Mouse (Mus musculus): Measurements from ENCODE around the gene Foxl1. TPM values are rescaled to one million over a fixed set of nuclear protein-coding genes. Genes with fewer than 3 reads are reported as not detected.

Foxl1 gene
- polyA plus RNA-seq, 1 experiment: not detected

- H3K4me1 ChIP-seq (ENCODE audit: control insufficient read depth, insufficient read depth, low read length): peaks cover 10% of the 10 kb centered on the region
- TF ChIP-seq POLR2A (IDR thresholded peaks at IDR 0.05; ENCODE audit: control insufficient read depth, low read depth, low read length): no peak
- no peak for TF ChIP-seq CTCF (IDR thresholded peaks at IDR 0.05; ENCODE audit: control insufficient read depth, insufficient read depth, insufficient replicate concordance, low read depth, low read length)
Measured at GRCm38 (mm10) chr8:121120456-121121419, 7.0 kb upstream of the Foxl1 start.

GRCm38 (mm10) chr8:121121704-121122103 lies 6.0 kb upstream of the Foxl1 start:
- Histone ChIP-seq H3K27ac (ENCODE audit: control insufficient read depth, insufficient read depth, low read depth, low read length) (no peak overlapping the region), H3K4me1 (ENCODE audit: control insufficient read depth, insufficient read depth, low read length) (peaks cover 6% of the 10 kb centered on the region; the same call in 1 of the 2 replicates), H3K4me3 (ENCODE audit: control insufficient read depth, low read depth, low read length) (no peak overlapping the region), H3K36me3 (ENCODE audit: control insufficient read depth, insufficient read depth, low read length) (no peaks in the 10 kb centered on the region), H3K27me3 (ENCODE audit: control insufficient read depth, insufficient read depth, low read length) (peaks cover 2% of the 10 kb centered on the region)
- no peak for TF ChIP-seq POLR2A (IDR thresholded peaks at IDR 0.05; ENCODE audit: control insufficient read depth, low read depth, low read length)
- TF ChIP-seq CTCF (IDR thresholded peaks at IDR 0.05; ENCODE audit: control insufficient read depth, insufficient read depth, insufficient replicate concordance, low read depth, low read length): no peak

More at GRCm38 (mm10) chr8:121120456-121121419, 7.0 kb upstream of the Foxl1 start:
- Histone ChIP-seq H3K27ac (ENCODE audit: control insufficient read depth, insufficient read depth, low read depth, low read length) (no peak overlapping the region), H3K4me3 (ENCODE audit: control insufficient read depth, low read depth, low read length) (no peak overlapping the region), H3K36me3 (ENCODE audit: control insufficient read depth, insufficient read depth, low read length) (no peaks in the 10 kb centered on the region), H3K27me3 (ENCODE audit: control insufficient read depth, insufficient read depth, low read length) (peaks cover 2% of the 10 kb centered on the region)

GRCm38 (mm10) chr8:121122368-121122767 lies 5.4 kb upstream of the Foxl1 start:
- Histone ChIP-seq H3K27ac (ENCODE audit: control insufficient read depth, insufficient read depth, low read depth, low read length) (no peak overlapping the region), H3K27me3 (ENCODE audit: control insufficient read depth, insufficient read depth, low read length) (peaks cover 2% of the 10 kb centered on the region), H3K36me3 (ENCODE audit: control insufficient read depth, insufficient read depth, low read length) (no peaks in the 10 kb centered on the region), H3K4me1 (ENCODE audit: control insufficient read depth, insufficient read depth, low read length) (peaks cover 4% of the 10 kb centered on the region; the same call in 1 of the 2 replicates), H3K4me3 (ENCODE audit: control insufficient read depth, low read depth, low read length) (no peak overlapping the region)
- no peak for TF ChIP-seq CTCF (IDR thresholded peaks at IDR 0.05; ENCODE audit: control insufficient read depth, insufficient read depth, insufficient replicate concordance, low read depth, low read length)
- no peak for TF ChIP-seq POLR2A (IDR thresholded peaks at IDR 0.05; ENCODE audit: control insufficient read depth, low read depth, low read length)

GRCm38 (mm10) chr8:121123113-121123512 lies 4.6 kb upstream of the Foxl1 start:
- no peaks in the 10 kb centered on the region for H3K36me3 ChIP-seq (ENCODE audit: control insufficient read depth, insufficient read depth, low read length)
- H3K4me3 ChIP-seq (ENCODE audit: control insufficient read depth, low read depth, low read length): no peak overlapping the region
- TF ChIP-seq POLR2A (IDR thresholded peaks at IDR 0.05; ENCODE audit: control insufficient read depth, low read depth, low read length): no peak
- peaks cover 1% of the 10 kb centered on the region for H3K27me3 ChIP-seq (ENCODE audit: control insufficient read depth, insufficient read depth, low read length)
- peaks cover 4% of the 10 kb centered on the region; the same call in 1 of the 2 replicates for H3K4me1 ChIP-seq (ENCODE audit: control insufficient read depth, insufficient read depth, low read length)
- no peak overlapping the region for H3K27ac ChIP-seq (ENCODE audit: control insufficient read depth, insufficient read depth, low read depth, low read length)

- Histone ChIP-seq H3K27me3 (ENCODE audit: control insufficient read depth, insufficient read depth, low read length) (no peaks in the 10 kb centered on the region; the same call in none of the 2 replicates), H3K36me3 (ENCODE audit: control insufficient read depth, insufficient read depth, low read length) (no peaks in the 10 kb centered on the region), H3K4me3 (ENCODE audit: control insufficient read depth, low read depth, low read length) (no peak overlapping the region), H3K27ac (ENCODE audit: control insufficient read depth, insufficient read depth, low read depth, low read length) (no peak overlapping the region), H3K4me1 (ENCODE audit: control insufficient read depth, insufficient read depth, low read length) (peaks cover 7% of the 10 kb centered on the region)
- TF ChIP-seq CTCF (IDR thresholded peaks at IDR 0.05; ENCODE audit: control insufficient read depth, insufficient read depth, insufficient replicate concordance, low read depth, low read length) (no peak), POLR2A (IDR thresholded peaks at IDR 0.05; ENCODE audit: control insufficient read depth, low read depth, low read length) (no peak)
Measured at GRCm38 (mm10) chr8:121124547-121125239, 3.0 kb upstream of the Foxl1 start.

- no peaks in the 10 kb centered on the region; the same call in none of the 2 replicates for H3K27me3 ChIP-seq (ENCODE audit: control insufficient read depth, insufficient read depth, low read length)
- no peak overlapping the region for H3K4me3 ChIP-seq (ENCODE audit: control insufficient read depth, low read depth, low read length)
- no peaks in the 10 kb centered on the region for H3K36me3 ChIP-seq (ENCODE audit: control insufficient read depth, insufficient read depth, low read length)
- no peak overlapping the region for H3K27ac ChIP-seq (ENCODE audit: control insufficient read depth, insufficient read depth, low read depth, low read length)
- TF ChIP-seq CTCF (IDR thresholded peaks at IDR 0.05; ENCODE audit: control insufficient read depth, insufficient read depth, insufficient replicate concordance, low read depth, low read length) (peak; percentile 6; the same call in 1 of the 2 replicates), POLR2A (IDR thresholded peaks at IDR 0.05; ENCODE audit: control insufficient read depth, low read depth, low read length) (no peak)
- H3K4me1 ChIP-seq (ENCODE audit: control insufficient read depth, insufficient read depth, low read length): peaks cover 7% of the 10 kb centered on the region
Measured at GRCm38 (mm10) chr8:121125311-121125876, 2.3 kb upstream of the Foxl1 start.

- Histone ChIP-seq H3K4me1 (ENCODE audit: control insufficient read depth, insufficient read depth, low read length) (peaks cover 7% of the 10 kb centered on the region), H3K4me3 (ENCODE audit: control insufficient read depth, low read depth, low read length) (no peak overlapping the region), H3K27me3 (ENCODE audit: control insufficient read depth, insufficient read depth, low read length) (no peaks in the 10 kb centered on the region; the same call in none of the 2 replicates), H3K27ac (ENCODE audit: control insufficient read depth, insufficient read depth, low read depth, low read length) (no peak overlapping the region), H3K36me3 (ENCODE audit: control insufficient read depth, insufficient read depth, low read length) (no peaks in the 10 kb centered on the region)
- no peak for TF ChIP-seq POLR2A (IDR thresholded peaks at IDR 0.05; ENCODE audit: control insufficient read depth, low read depth, low read length)
- no peak for TF ChIP-seq CTCF (IDR thresholded peaks at IDR 0.05; ENCODE audit: control insufficient read depth, insufficient read depth, insufficient replicate concordance, low read depth, low read length)
Measured at GRCm38 (mm10) chr8:121126191-121126590, 1.5 kb upstream of the Foxl1 start.

Measured in testis, adult 2 months (tissue).